Mouse (Mus musculus): ENCODE data around the gene Zfp653.

- TF ChIP-seq CTCF (conservative IDR thresholded peaks at IDR 0.05; ENCODE audit: insufficient read depth, insufficient read length, low read depth, low read length) = no peak
- TF ChIP-seq POLR2A (IDR thresholded peaks at IDR 0.05; ENCODE audit: low read depth, low read length) = no peak
Observed at GRCm38 (mm10) chr9:22086012-22086411, 14.8 kb upstream of the Zfp653 start.

Measured in kidney, adult 2 months (tissue).